Mouse (Mus musculus) ovary, adult 18-20 months (tissue): ENCODE results near the gene Synj2.
A peak's percentile ranks its signal among the peaks of the same experiment; 100 is the strongest.

Experiments
- DNase-seq: peaks from one replicate; pipeline ENCODE4 v3.0.0; 2022; ENCODE audit warnings: low spot score, mixed read lengths

The Synj2 gene

DNA sequence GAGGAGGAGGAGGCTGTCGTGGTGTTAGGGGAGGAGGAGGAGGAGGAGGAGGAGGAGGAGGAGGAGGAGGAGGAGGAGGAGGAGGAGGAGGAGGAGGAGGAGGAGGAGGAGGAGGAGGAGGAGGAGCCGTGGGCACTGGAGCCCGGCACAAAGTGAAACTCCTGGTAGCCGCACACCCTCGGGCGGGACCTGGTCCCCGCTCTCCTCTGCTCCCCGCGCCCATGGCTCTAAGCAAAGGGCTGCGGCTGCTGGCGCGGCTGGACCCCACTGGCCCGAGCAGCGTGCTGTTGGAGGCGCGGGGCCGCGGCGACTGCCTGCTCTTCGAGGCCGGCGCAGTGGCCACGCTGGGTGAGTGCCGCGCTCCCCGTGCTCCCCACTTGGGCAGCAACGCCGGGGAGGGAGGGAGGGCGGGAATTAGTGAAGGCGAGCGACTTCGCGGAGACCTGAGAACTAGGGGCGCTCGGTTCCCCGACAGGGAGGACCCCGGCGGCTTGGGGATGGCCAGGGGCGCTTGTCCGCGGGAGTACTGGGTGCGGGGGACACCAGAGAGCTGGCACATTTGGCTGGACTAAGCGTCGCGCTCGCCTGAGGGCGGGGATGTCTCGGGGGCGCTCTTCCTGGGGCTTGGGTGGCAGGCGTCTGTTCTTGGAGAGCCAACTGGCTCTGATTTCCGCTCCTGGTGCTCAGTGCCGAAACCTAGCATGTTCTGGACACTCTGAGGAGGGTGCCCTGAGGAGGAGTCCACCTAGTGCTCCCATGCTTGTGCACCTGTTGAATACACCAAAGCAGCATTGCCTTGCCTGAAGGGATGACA, at the start of gene Synj2:
Gene Synj2 (plus strand): TSS at position 51 of the 814 bp plus-strand sequence.
- peak; percentile 48 for DNase-seq

DNA sequence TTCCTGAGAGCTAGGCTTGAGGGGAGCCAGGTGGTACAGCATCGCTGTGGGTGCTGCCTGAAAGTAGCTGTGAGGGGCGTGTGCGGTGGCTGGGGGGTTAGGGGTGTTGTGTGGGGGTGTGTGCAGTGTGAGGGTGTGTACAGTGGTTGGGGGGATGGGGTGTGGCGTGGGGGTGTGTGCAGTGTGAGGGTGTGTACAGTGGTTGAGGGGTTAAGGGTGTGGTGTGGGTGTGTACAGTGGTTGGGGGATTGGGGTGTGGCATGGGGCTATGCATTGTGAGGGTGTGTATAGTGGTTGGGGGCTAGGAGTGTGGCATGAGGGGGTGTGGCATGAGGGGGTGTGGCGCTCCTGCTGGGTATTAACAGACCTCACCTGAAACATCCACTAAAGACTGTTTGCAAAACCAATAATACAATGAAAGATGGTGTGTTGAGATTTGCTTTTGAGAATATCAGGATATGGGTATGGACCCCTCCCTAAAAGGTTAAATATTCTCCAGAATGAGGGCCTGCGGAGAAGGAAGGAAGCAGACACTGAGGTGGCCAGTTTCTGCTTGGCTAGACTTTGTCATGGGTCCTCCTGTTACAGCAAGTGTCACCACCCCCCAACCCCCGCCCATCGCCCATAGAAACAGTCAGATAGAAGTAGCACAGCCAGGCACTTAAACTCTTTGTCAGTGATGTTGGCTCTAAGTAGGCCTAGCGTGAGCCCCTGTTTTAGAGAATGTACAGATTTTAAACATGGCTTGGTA, 49.0 kb upstream of the Synj2 start:
- no peak for DNase-seq

DNA sequence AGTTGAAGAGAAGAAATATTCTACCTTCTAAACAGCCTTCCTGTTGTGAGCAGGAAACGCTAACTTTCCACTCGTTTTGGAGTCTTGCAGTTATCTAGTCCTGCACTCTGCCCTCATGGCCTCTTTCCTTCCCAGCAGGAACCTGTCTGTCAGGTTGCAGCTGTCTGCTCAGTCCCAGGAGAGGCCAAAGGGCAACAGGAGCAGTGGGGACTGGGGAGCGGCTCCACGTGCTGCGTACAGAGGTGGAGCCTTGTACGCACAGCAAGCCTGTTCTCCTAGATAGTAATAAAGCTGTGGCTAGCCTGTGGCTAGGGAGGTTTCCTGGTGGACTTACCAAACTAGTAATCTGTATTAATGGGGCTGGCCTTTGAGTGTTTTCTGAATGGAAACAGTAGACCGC, 48.0 kb upstream of the Synj2 start:
- no peak for DNase-seq

DNA sequence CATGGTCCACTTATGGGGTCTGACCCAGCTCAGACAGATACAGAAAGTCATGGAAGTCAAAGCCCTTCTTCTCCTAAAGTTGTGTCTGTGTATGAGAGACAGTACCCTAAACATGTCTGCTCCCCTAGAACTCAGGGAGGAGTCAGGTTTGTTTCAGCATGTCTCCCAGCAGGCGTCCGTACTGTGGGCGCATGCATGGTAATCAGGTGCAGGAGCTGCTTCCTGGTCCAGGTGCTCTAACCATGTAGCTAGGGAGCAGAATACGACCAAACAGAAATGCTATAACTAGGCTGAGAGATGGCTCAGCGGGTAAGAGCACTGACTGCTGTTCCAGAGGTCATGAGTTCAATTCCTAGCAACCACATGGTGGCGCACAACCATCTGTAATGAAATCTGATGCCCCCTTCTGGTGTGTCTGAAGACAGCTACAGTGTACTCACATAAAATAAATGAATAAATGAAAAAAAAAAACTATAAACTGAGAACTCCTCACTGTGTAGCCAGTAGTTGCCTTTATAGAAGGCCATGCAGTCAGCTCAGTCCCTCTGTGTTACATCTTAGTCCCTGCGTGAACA, 47.4 kb upstream of the Synj2 start:
- no peak for DNase-seq

DNA sequence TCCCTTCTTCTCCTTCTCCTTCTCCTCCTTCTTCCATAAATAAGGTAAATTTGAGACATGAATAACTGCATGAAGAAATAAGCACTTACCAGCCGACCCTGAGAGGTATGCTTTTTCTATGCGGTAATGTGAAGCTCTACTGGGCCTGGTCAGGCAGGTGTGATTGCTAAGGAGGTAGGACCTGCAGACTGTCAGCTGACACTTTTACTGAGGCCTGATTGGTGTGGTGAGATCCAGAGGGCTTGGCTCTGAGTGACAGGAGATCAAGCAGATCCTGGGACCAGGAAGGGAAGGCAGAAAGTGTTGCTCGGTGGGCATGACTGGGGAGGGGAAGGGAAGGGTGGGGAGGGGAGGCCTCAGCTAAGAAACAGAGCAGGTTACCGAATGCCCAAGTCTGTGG, 45.0 kb upstream of the Synj2 start:
- DNase-seq = no peak

DNA sequence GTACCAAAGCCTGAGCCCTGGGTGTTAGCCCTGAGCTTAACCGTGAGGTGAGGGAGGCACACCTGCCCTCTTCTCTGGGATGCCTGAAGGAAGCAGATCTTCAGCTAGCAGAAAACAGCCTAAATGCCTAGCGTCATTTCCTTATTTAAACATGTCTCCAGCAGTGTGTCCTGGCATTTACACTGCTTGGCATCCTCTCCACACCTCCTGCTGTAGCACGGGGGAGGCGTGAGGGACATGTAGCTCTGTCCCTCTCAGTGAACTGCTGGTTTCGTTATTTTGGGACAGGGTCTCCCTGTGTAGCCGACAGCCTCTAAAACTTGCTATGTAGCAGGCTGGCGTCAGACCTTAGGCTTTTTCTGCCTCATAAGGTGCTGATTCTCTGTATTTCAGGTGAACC, 44.5 kb upstream of the Synj2 start:
- DNase-seq = no peak

DNA sequence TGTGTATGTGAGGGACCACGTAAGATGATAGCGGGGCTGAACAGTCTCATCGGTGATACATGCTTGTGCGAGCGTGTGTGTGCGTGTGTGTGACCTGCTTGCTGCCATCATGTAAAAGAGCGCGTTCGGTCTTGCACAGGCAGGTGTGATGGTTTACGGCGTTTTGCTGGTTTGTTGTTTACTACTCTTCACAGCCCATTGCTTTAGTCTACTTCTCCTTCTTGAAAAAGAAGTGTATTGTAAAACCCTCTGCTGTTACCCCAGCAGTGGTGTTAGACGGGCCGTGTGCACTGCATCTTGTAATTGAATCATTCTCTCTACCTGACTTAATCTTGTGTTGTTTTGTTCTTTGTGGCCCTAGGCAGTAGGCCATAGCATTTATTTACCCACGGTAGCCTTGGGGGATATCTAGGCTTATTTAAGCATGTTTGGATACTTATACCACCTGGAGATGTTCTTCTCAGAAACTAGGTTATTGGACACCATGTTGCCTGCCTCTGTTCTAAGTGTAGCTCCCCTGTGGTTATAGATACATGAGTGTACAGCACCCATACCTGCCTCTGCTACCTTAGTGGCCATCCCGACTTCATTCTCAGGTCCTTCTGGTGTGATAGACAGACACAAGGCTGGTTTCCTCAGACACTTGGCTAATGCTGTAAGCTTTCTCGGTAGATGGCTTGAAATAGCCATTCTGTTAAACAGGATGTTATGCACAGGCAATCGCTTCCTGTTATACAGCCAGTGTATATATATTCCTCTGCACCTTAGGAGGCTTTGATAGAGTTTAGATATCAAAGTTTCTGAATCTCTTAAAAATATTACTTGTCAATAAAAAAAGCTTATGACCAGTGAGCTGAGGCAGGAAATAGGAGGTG, 43.5 kb upstream of the Synj2 start:
- DNase-seq = no peak

DNA sequence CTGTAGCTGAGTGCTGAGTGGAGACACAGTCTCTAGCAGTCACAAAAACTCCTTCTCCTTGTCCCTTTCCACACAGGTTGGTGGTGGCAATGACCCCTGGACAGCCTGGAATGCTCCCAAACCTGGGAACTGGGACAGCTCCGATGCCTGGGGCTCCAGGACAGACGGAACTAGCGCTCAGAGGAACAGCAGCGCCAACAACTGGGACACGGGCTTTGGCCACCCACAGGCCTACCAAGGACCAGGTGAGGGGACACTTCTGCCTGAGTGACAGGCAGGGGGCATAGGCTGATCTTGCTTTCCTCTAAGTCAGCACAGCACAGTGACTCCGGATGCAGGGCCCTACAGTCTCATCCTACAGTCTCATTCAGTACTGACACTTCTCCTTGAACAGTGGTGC, 41.8 kb upstream of the Synj2 start:
- no peak for DNase-seq

DNA sequence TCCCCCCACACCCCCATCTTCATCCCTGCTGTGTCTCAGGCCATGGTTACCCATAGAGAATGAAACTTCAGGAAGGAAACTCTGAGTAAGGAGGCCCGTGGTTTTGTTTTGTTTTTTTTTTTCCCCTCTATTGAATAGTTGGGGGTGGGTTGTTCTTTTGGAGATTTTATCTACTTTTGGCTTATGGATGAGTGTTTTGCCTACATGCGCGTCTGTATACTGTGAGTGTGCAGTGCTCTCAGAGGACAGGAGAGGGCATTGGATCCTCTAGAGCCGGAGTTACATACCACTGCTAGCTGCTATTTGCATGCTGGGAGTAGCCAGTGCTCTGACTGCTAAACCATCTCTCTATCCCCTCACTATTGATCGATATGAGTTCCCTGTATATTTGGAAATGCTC, 39.7 kb upstream of the Synj2 start:
- DNase-seq = no peak

DNA sequence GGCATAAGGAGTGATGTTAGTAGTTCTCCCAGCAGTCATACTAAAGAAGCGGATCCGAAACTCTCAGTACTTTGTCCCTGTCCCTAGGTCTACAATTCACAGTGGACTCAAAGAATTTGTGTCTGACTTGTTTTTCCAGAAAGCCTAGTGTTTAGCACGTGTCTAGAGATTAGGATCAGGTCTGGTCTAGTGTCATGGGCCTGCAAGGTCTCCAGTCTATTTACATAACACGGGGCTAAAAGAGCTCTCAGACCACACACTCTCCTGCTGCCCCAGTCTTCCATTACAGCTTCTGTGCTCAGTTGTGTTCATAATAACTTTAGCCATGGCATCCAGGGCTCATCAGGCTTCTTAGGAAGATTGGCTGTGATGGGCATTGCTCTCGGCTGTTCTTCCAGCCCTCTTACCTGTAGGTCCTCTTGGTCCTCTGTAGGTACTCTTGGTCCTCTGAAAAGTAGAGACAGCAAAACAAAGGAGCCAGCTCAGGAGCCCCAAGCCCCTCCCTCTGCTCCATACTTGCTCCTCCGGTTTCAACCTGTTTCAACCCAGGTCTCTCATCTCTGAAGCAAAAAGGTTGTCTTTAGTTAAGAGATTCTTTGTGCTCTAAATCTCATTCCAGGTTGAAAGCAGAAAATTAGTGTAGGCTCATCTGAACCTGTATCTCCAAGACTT, 37.3 kb upstream of the Synj2 start:
- no peak for DNase-seq

DNA sequence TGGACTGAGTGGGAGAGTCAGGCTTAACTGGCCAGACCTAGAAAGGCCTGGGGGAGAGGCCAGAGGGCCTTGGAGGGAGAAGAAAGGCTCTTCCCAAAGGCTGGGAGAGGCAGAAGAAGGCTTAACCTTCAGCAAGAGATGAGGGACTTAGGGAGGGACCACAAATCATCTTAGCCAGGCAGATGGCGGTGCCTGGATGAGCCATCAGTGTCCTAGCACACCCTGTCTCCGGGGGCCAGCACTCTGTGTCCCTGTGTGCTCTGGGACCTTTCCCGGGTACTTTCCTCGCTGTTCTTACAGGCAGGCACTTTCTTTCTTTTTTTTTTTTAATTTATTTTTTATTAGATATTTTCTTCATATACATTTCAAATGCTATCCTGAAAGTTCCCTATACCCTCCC, 31.4 kb upstream of the Synj2 start:
- no peak for DNase-seq

DNA sequence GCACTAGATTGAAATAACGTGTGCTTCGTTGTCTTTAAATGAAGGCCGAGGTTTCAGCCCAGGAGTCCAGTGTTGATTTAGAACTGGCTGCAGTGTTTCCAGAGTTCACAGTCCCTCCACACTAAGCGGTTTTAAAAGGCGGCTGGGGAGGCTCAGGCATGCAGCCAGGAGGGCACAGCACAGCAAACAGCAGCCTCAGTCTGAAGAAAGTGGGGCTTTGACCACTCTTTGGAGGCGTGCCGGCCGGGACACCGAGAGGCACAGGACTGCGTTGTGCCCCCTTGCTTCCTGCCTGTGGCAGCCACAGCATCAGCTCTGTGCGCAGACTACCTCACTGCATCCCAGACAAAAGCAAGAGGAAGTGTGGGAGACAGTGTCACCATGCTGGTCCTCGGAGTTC, 29.5 kb upstream of the Synj2 start:
- DNase-seq = peak; percentile 41

DNA sequence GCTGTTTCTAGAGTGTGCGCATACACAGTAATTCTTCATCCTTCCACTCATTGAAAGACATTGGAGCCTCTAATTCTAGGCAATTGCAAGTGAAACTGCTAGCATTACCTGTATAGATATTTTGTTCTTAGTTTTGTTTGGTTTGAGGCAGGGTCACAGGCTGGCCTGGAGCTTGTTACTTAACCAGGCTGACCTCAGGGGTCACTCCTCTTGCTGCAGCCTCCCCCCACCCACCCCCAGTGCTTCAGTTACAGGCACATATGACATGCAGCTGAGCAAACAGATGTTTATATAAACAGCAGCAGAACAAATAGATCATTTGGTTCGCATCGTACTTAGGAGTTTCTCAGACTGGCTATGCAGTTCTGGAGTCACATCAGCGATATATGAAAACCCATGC, 28.3 kb upstream of the Synj2 start:
- DNase-seq = no peak

DNA sequence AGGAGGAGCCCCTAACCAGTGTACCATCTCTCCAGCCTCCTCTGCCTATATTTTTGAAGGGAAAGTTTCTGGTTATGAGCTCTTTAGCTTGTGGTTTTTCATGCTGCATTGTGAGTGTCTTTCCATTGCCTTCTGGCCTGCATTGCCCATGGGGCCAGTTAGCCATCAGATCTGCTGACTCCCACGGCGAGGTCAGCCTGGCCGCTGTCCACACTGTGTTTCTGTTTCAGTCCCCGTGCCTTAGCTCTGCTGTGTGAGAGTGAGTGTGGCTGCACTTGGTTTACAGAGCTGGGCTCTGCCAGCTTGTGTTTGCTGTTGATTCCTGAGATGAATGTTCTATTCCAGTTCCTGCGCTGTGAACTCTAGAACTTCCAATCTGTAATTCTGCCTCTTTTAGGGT, 26.9 kb upstream of the Synj2 start:
- DNase-seq = no peak

DNA sequence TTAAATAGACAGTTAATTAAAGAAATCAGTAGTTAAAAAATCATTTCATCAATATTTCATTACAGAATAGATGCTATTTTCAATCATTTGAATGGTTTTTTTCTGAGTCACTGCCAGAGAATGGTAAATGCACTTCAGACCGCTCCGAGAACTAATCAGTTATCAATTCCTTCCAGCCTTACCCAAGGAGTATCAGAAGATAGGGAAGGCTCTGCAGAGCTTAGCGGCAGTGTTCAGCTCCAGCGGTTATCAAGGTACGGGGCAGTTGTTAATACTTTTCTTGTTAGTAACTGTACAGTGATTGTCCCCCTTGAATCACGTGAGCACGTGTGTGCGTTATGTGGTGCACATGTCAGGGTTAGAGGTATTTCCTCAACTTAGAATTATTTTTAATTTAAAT, 19.1 kb upstream of the Synj2 start:
- DNase-seq = no peak

DNA sequence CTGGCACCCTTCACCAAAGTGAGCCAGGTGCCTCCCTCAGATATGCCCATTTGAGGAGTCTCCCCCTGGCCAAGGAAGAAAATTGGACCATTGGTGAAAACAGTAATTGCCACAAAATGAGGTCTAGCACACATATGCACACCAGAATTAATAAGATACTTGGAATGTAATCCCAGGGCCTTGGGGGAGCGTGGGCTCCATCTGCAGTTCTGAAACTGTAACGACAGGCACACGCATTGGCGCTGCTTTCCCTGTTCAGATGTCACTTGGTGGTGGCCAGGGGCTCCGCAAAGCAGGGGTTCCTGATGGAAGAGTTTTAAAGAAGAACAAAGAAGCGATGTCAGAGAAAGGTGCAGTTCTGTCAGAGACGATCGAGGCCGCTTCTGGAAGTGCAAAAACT, 17.8 kb upstream of the Synj2 start:
- no peak for DNase-seq

DNA sequence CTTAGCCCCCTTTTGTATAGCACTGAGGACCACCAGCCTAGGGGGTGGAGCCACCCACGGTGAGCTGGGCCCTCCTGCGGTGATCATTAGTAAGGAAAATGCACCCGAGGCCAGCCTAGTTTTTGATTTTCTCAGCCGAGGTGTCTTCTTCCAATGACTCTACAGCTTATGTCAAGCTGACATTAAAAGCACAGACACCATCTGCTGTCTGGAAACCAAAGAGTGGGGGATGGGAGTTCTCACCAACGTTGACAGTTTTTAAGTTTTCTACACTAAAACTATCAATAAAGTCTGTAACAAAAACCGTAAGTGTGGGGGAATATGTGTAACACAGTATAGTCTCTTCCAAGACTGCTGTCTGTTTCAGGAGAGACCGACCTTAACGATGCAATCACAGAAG, 16.8 kb upstream of the Synj2 start:
- DNase-seq = no peak

DNA sequence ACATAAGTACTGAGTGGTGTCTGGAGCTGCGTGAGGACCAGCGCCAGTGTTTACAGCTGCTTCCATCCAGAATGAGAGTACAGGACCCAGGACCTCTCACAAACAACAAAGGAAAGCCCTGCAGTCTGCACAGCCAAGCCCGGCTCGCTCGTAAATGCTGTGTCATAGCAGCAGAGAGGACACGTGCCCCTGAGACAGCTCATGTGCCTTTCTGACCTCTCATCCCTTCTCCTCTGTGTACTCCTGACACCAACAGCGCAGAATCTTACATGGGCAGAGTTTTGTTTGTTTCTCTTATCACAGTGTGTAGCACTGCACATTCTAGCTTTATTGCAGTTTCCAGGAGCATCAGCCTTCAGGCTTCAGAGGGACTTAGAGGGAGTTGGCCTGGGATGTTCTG, 14.4 kb upstream of the Synj2 start:
- no peak for DNase-seq

DNA sequence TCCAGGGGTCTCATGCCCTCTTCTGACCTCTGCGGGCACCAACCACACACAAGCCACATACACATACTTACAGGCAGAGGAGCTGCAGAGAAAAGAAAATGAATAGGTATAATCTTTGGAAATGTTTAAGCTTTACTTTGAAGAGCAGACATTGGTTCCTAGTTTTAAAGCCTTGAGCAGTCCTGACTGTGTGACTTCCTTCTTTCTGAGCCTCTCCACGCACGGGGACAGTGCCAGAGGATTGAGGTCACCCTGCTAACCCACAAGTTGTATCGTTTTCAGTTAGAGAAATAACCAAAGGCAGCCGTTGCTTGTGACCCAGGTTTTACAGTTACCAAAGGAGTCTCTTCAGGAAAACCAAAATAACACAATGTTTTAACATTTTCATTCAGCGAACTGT, 12.0 kb upstream of the Synj2 start:
- no peak for DNase-seq

DNA sequence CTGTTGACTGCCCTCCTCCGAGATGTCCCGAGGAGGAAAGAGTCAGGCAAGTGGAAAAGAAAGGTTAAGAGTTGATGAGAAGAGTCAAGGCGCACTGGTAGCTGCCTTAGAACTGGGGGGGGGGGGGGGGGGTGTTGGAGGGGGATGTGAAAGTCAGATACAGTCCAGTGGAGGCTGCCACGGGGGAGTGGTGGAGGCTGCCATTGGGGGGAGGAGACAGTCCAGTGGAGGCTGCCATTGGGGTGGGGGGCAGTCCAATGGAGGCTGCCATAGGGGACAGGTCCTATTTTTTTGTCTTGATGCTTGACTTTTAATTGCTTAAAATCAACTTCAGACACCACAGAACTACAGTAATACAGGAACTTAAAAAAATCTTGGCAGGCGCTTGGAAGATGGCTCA, 8.9 kb upstream of the Synj2 start:
- no peak for DNase-seq

DNA sequence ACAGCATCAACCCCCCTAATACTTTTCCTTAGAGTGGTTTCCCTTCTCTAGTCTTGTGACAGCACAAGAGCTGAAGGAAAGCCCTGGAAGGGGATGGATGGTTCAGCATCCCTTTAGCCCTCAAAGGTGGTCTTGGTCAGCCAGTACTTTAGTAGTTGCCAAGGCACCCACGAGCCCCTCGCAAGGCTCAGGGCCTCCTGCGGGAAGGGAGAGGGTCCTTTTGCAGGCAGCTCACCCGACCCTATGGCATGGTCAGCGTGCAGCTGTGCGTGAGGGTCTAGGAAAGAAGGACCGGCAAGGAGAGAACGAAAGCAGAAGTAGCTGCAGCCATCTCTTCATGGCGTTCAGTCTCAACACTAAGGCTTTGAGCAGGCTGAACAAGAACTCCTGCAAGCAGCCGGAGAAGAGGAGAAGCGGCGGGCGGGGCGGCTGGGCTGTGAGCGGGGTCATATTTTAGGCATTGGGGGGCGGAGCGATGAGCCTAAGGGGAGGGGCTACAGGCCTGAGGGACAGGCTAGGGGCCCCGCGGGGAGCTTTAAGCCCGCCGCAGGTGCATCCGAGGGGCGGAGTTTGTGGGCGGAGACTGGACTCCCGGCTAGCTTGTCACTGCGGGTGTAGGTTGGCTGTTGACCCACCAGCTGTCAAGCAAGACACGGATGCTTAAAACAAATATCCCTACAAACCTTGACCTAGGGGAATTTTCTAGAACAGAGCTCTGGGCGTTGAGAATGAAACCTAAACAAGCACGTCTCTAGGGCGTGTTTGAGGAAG, 6.3 kb upstream of the Synj2 start:
- DNase-seq = peak; percentile 71
